Mouse (Mus musculus): ENCODE results near the gene Srpk1.
A peak's percentile ranks its signal among the peaks of the same experiment; 100 is the strongest.

The Srpk1 gene

GRCm38 (mm10) chr17:28622300-28622759, at the start of gene Srpk1:
Gene Srpk1, minus strand, starts transcription at chr17:28622709.
- DNase-seq (ENCODE audit: low read depth, low spot score) = peak; percentile 77

DNA sequence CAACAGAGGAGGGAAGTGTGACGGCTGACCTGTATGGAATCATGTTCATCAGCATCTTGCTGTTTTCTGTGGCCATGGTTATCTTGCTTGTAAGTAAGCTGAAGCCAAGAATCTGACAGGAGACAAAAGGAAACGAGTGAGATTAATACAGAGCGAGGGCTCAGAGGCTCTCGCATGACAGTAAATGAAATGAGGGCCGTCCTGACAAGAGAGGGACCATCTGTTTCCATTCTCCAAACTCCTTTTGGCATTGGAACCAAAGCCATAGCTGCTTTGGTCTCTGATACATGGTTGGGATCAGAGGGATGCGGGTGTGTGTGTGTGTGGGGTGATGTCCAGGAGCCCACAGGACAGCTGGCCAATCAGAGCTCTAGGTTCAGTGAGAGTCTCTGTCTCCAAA, 37.1 kb upstream of the Srpk1 start:
- no peak for DNase-seq (ENCODE audit: low read depth, low spot score)

GRCm38 (mm10) chr17:28657936-28658335, 35.4 kb upstream of the Srpk1 start:
- no peak for DNase-seq (ENCODE audit: low read depth, low spot score)

DNA sequence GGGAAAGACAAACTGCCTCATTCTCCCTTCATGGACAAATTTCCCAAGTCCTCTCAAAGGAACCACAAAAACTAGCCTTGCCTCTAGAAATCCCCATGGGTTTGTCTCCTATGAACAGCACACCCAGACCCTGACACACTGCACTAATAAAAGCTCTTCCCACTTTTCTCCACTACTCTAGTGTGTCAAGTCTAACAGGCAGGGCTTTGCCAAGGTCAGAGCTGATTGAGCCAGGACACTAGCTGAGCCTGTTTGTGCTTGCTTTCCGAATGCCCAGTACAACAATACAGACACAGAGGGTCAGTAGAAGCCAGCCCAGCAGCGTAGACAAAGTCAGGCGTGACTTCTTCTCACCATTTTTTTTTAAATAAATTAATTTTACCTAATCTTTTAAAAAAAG, 27.8 kb upstream of the Srpk1 start:
- no peak for DNase-seq (ENCODE audit: low read depth, low spot score)

GRCm38 (mm10) chr17:28648607-28649370, 26.3 kb upstream of the Srpk1 start:
- no peak for DNase-seq (ENCODE audit: low read depth, low spot score)

- no peak for DNase-seq (ENCODE audit: low read depth, low spot score)
Observed at GRCm38 (mm10) chr17:28646221-28646620, 23.7 kb upstream of the Srpk1 start.

GRCm38 (mm10) chr17:28644112-28644511, 21.6 kb upstream of the Srpk1 start:
- DNase-seq (ENCODE audit: low read depth, low spot score) = no peak

- DNase-seq (ENCODE audit: low read depth, low spot score) = no peak
Observed at GRCm38 (mm10) chr17:28643697-28644096, 21.2 kb upstream of the Srpk1 start.

- no peak for DNase-seq (ENCODE audit: low read depth, low spot score)
Observed at GRCm38 (mm10) chr17:28640113-28640512, 17.6 kb upstream of the Srpk1 start.

GRCm38 (mm10) chr17:28637711-28638690, 15.5 kb upstream of the Srpk1 start:
- DNase-seq (ENCODE audit: low read depth, low spot score) = no peak

DNA sequence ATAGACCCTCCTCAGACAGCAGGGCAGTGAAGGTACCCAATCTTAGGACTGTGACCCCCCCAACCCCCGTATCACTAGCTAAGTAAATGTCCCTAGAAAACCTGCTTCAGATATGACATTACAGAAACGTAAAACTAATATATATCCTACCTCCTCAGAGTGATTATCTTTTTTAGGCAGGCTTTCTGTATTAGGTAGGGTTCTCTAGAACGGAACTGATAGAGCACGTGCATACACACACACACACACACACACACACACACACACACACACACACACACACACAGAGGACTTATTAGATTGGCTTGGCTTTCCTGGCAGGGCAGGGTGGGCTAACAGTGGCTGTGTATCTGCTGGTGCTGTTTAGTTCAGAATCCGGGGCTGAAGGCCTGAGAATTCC, 13.3 kb upstream of the Srpk1 start:
- DNase-seq (ENCODE audit: low read depth, low spot score) = no peak

DNA sequence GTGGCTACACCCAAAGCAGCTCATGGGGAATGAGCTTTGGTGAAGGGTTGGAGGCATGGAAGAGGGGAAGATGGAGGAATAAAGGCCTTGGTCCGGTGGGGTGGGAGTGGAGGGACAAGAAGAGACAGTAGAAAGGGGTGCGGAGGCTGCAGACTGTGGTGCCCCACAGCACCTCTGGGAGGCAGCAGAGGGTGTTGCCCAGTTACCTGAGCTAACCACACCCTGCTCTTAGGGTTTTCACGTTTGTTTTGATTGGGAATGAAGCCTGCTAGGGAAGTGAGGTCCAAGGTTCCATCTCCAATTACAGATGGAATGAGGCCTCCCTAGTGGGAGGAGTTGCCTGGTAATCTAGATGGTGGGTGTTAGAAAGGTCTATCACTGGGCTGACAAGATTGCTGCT, 6.6 kb upstream of the Srpk1 start:
- DNase-seq (ENCODE audit: low read depth, low spot score) = no peak

- no peak for DNase-seq (ENCODE audit: low read depth, low spot score)
Observed at GRCm38 (mm10) chr17:28628248-28629124, 6.0 kb upstream of the Srpk1 start.

DNA sequence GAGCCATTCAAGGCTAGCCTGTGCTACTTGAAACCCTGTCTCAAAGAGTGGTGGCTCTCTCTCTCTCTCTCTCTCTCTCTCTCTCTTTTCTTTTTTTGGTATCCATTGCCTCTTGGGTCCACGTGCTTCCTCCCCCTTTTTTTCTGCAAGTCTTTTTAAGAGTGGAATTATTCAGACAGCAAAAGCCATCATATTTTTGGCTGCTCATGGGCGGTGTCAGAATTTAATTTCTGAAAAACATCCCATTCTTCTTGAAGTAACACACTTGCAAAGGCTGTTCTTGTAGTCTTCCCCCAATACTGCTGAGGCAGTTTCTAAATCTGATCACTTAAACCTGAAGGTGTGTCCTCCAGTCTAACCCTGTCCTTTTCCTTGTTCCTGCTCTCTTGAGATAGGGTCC, 4.4 kb upstream of the Srpk1 start:
- DNase-seq (ENCODE audit: low read depth, low spot score) = no peak

DNA sequence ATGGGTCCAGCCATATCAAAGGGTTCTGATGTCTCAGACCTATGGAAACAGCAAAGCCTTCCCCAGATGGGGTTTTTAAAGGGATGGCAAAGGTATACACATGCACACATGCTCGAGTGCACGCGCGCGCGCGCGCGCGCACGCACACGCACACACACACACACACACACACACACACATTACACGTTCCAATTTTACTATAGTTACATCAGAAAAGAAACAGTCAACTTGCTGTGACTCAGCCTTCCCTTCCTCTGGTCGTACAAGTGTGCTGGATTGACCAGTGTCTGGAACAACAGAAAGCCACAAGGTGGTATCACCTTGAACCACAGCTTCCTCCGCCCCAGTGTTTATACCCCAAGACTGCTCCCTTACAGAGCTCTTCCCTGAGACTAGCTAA, 2.8 kb upstream of the Srpk1 start:
- no peak for DNase-seq (ENCODE audit: low read depth, low spot score)

DNA sequence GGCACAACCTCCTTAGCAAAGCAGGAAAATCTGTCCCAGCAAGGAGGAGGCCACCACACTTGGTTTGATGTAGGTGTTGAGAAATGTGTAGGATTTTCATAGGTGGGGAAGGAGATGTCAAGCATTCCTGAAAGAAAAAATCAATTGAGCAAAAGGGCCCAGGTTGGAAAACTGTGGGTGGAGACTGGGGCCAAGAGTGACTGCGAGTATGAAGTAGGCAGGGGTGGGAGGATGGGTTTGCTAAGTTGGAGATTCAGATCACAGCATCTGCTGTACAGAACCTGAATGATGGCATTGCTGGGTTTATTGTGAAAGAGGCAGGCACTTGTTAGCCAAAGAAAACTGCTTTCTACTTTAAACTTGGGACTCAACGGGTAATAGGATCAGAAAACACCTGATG, 2.3 kb upstream of the Srpk1 start:
- no peak for DNase-seq (ENCODE audit: low read depth, low spot score)

DNA sequence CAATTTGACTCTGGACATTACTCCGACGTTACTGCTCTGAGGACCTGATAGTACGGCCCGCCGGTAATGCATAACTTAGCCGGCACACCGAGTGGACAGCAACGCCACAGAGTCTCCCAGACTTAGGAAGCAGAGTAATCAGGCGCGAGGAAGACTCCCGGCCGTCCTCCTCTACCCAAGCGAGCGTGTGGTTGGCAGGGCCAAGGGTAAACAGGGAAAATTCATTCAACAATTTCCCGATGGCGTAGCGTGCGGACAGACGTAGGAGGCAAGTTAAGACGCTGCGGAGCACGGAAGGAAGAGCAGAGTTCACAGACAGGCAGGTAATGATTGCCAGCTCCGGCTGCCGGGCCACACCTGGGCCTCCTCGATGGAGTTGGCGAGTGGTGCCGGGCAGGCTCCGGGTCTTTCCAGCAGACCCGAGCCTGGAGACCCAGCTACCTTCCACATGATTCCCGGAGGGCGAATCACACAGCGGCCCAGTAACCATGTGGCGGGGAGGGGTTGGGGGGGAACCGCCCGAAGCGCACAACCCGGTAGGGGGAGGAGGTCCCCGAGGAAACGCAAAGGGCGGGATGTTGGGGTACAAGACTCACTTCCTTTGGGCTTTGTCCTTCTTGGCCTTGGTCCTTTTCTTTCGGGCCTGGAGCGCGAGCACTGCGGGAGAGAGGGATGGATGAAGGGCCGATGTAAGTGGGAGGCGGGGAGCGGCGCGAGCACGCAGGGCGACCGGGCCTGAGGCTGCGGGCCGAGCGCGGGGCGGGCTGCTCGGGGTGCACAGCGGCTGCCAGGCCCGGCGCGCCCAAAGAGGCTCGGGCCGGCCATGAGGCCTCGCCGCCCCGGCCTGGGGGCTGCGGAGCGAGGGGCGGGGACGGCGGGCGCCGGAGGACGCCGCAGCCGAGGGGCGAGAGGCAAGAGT, 869 bp downstream of the Srpk1 start:
- DNase-seq (ENCODE audit: low read depth, low spot score) = peak; percentile 28

GRCm38 (mm10) chr17:28618775-28619174, 3.7 kb downstream of the Srpk1 start:
- no peak for DNase-seq (ENCODE audit: low read depth, low spot score)

DNA sequence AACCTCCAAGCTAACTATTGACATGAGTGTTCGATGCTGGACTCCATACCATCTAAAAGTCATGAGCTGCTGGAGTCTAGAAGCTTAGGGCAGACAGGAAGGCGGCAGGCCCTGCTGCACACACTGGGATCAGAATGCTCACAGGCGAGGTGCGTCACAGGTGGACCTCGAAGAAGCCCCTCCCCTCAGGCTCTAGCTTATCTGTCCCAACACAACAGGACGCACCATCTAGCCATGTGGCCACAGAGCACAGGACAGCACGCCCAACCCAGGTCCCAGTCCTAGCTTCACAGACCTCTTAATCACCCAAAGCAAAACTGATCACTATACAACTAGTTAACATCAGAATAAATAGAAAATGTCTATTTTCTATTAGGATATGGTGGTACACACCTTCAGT, 4.4 kb downstream of the Srpk1 start:
- no peak for DNase-seq (ENCODE audit: low read depth, low spot score)

GRCm38 (mm10) chr17:28617636-28618035, 4.9 kb downstream of the Srpk1 start:
- no peak for DNase-seq (ENCODE audit: low read depth, low spot score)

- no peak for DNase-seq (ENCODE audit: low read depth, low spot score)
Observed at GRCm38 (mm10) chr17:28615332-28615731, 7.2 kb downstream of the Srpk1 start.
